Mouse (Mus musculus) thymus, adult 2 months (tissue): ENCODE data around the gene Lad1.

Experiments
- CTCF ChIP-seq: fragments of 200-500 bp; IDR thresholded peaks from 2 replicates; pipeline ENCODE4 v1.5.1; 2012; ENCODE audit warnings: mild to moderate bottlenecking, control low read depth, low read length, moderate library complexity, borderline replicate concordance; ENCODE audit not compliant: control insufficient read depth, poor library complexity, insufficient read depth; ENCODE audit errors: extremely low read depth
- POLR2A ChIP-seq: fragments of 200-500 bp; IDR thresholded peaks from 2 replicates; pipeline ENCODE4 v1.6.1; 2012; ENCODE audit warnings: mild to moderate bottlenecking, low read length, control low read depth, moderate library complexity; ENCODE audit not compliant: control insufficient read depth, poor library complexity, insufficient read depth; ENCODE audit errors: extremely low read depth

- TF ChIP-seq CTCF (no peak), POLR2A (no peak)
Observed at GRCm38 (mm10) chr1:135838626-135839025, 20.2 kb downstream of the Lad1 start.
